ENCODE assay signal across 20 mouse cellular contexts in genomic region chr12:11397029-11397428, GRCm38 (mm10). TPM values are rescaled to one million over a fixed set of nuclear protein-coding genes. Genes with fewer than 3 reads are reported as not detected.
"Had no signal": no experiment of that assay in that cellular context is flagged by ENCODE, and none has a peak within 500 bp of the region (broad histone marks: within the 10 kb centered on the region; RNA-seq: fewer than 3 reads in every experiment).

No protein-coding gene starts in this region.

- H3K4me1 ChIP-seq: neural tube, embryonic 13.5 days; neural tube, embryonic 15.5 days had no signal

- DNase-seq: retina, postnatal 1 day; right cerebral cortex, adult 18-20 months; right cerebral cortex, postnatal 14 days; right cerebral cortex, postnatal 25 days; right cerebral cortex, postnatal 4 days; spleen, adult 18-20 months; thymus, adult 18-20 months; thymus, adult 2 months; thymus, postnatal 14 days; thymus, postnatal 25 days; thymus, postnatal 36 days; thymus, postnatal 4 days had no signal

- H3K27me3 ChIP-seq: neural tube, embryonic 13.5 days; neural tube, embryonic 15.5 days; stomach, embryonic 15.5 days had no signal

- H3K36me3 ChIP-seq: neural tube, embryonic 13.5 days; neural tube, embryonic 15.5 days; stomach, embryonic 15.5 days had no signal

- H3K4me3 ChIP-seq: neural tube, embryonic 13.5 days; neural tube, embryonic 15.5 days; stomach, embryonic 15.5 days had no signal

- H3K9me3 ChIP-seq: neural tube, embryonic 13.5 days; neural tube, embryonic 15.5 days; stomach, embryonic 15.5 days had no signal

- H3K27ac ChIP-seq: neural tube, embryonic 13.5 days; neural tube, embryonic 15.5 days; stomach, embryonic 15.5 days; stomach, postnatal 0 days had no signal

RNA-seq across cellular contexts. Expression of gene Vsnl1, which starts 39.4 kb away (rescaled TPM):
- polyA plus RNA-seq: spleen, adult 2 months; testis, adult 2 months had no signal

RNA-seq across cellular contexts. Expression of gene Rad51ap2, which starts 58.9 kb away (rescaled TPM):
- polyA plus RNA-seq: small intestine, adult 2 months; spleen, adult 2 months; thymus, adult 2 months; urinary bladder, adult 2 months had no signal
